23 mouse cellular contexts compared by ENCODE assay signal in the genomic region with DNA sequence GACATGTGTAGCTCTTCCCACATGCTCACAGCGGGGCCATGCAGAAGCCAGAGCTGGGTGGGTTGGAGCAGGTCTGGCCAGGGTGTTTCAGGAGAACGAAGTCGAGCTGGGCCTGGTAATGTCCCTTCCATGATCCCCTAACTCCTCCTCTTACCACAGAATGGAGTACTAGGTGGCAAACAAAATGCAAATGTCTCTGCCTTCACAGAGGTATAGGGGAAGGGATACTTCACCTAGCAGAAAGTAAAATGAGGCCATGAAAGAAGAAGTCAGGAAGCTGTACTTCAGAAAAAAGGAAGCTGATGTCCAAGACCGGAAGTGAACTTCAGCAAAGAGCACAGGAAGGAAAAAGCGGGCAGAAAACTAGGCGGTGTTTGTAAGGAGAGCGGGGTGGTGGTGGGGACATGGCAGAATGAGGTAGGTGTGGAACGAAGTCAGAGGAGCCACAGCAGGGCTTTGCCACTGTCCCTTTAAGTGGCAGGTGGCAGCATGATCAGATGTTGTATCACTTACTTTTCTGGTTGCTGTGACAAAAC.
A peak's percentile ranks its signal among the peaks of the same experiment; 100 is the strongest.
DNase-seq lines count a peak whose midpoint lies in the region; ATAC-seq lines count a peak whose summit lies in the region.
"Had no signal": no experiment of that assay in that cellular context is flagged by ENCODE, and none has a peak within 500 bp of the region (broad histone marks: within the 10 kb centered on the region; RNA-seq: fewer than 3 reads in every experiment).

No protein-coding gene starts in this region.

- 64% methylated on average over 8 of the region's 8 CpGs for WGBS in liver, embryonic 11.5 days

- no peaks in the 10 kb centered on the region for H3K27me3 ChIP-seq in liver, embryonic 11.5 days (replicated peaks; ENCODE audit: control insufficient read depth, insufficient read depth, low read length)
- H3K27me3 ChIP-seq: embryonic facial prominence, embryonic 12.5 days; heart, embryonic 13.5 days had no signal

- H3K9me3 ChIP-seq in liver, embryonic 11.5 days (ENCODE audit: control insufficient read depth, low read length), result no peaks in the 10 kb centered on the region
- H3K9me3 ChIP-seq: embryonic facial prominence, embryonic 12.5 days; heart, embryonic 13.5 days had no signal

- peak; percentile 32 for DNase-seq in naive thymus-derived CD4-positive, alpha-beta T cell, adult 2 months (ENCODE audit: low read depth)
- peak; percentile 28 to 44 for DNase-seq in thymus, postnatal 36 days
- DNase-seq in layer of hippocampus, adult 9-11 months, result no peak
- no peak for DNase-seq in liver, embryonic 11.5 days (ENCODE audit: low spot score)
- DNase-seq: adrenal gland, postnatal 25 days; cerebellum, adult 11 months; cerebellum, postnatal 10 days; gastrocnemius, postnatal 25 days; heart, adult 2 months; heart, postnatal 14 days; kidney, adult 18-20 months; kidney, postnatal 4 days; left cerebral cortex, postnatal 4 days; liver had no signal

- peak; percentile 52 for ATAC-seq in activated CD4-positive, CD25-positive, alpha-beta regulatory T cell, adult 4 months
- ATAC-seq in hematopoietic stem cell, adult 5-6 weeks (replicated peaks in 1 of 2; ENCODE audit: insufficient read depth in 1 of 2, low FRiP score in 2 of 2, low TSS enrichment in 1 of 2, low read depth in 1 of 2, poor library complexity in 2 of 2, severe bottlenecking in 2 of 2), result peak; percentile 67 to 68
- ATAC-seq in megakaryocyte-erythroid progenitor cell, adult 5-6 weeks (replicated peaks; ENCODE audit: low FRiP score, low TSS enrichment, poor library complexity, severe bottlenecking), result no peak
- no peak for ATAC-seq in liver, embryonic 11.5 days (replicated peaks; ENCODE audit: low FRiP score)
- ATAC-seq: midbrain, embryonic 16.5 days had no signal

- H3K27ac ChIP-seq in liver, embryonic 11.5 days (ENCODE audit: low read depth, low read length), result no peak overlapping the region
- H3K27ac ChIP-seq: heart, adult 2 months; heart, embryonic 13.5 days; hindbrain, embryonic 14.5 days; left cerebral cortex, adult 2 months had no signal

- no peaks in the 10 kb centered on the region for H3K36me3 ChIP-seq in liver, embryonic 11.5 days (ENCODE audit: control insufficient read depth, insufficient read depth, low read length)
- H3K36me3 ChIP-seq: embryonic facial prominence, embryonic 12.5 days; heart, embryonic 13.5 days had no signal

- no peaks in the 10 kb centered on the region for H3K4me1 ChIP-seq in liver, embryonic 11.5 days (replicated peaks; ENCODE audit: control insufficient read depth, insufficient read depth, low read length)

- H3K4me3 ChIP-seq in liver, embryonic 11.5 days (ENCODE audit: low read depth, low read length), result no peak overlapping the region
- H3K4me3 ChIP-seq: embryonic facial prominence, embryonic 12.5 days; heart, adult 2 months; heart, embryonic 13.5 days; left cerebral cortex, adult 2 months; myocyte had no signal

- H3K4me2 ChIP-seq in liver, embryonic 11.5 days, result no peak overlapping the region
- H3K4me2 ChIP-seq: embryonic facial prominence, embryonic 12.5 days; heart, embryonic 13.5 days; hindbrain, embryonic 14.5 days had no signal

- no peak overlapping the region for H3K9ac ChIP-seq in liver, embryonic 11.5 days (ENCODE audit: low read depth, low read length)
- H3K9ac ChIP-seq: embryonic facial prominence, embryonic 12.5 days; heart, embryonic 13.5 days; hindbrain, embryonic 14.5 days had no signal

Comparison
In these comparisons a context has a peak if more than half of its experiments do, and no peak if none do; other contexts are left out.
1. ATAC-seq: peak in activated CD4-positive, CD25-positive, alpha-beta regulatory T cell, adult 4 months (single experiment) and hematopoietic stem cell, adult 5-6 weeks (2 of 2); none in megakaryocyte-erythroid progenitor cell, adult 5-6 weeks (single experiment) and liver, embryonic 11.5 days (single experiment).
2. DNase-seq: peak in naive thymus-derived CD4-positive, alpha-beta T cell, adult 2 months (single experiment) and thymus, postnatal 36 days (2 of 2); none in layer of hippocampus, adult 9-11 months (single experiment) and liver, embryonic 11.5 days (single experiment).